Mouse (Mus musculus) heart, embryonic 11.5 days (tissue): ENCODE results near the gene Gm20431. TPM values are rescaled to one million over a fixed set of nuclear protein-coding genes. Genes with fewer than 3 reads are reported as not detected.

Experiments
- ATAC-seq: fragments of 200-750 bp; cut with Nextera tagmentation; replicated peaks from 2 replicates; pipeline ENCODE4 v1.8.0; 2017; ENCODE audit warnings: moderate library complexity; ENCODE audit not compliant: insufficient number of reproducible peaks, low FRiP score, low TSS enrichment
- H3K27ac ChIP-seq: fragments of 300-500 bp; sonication (generic); 2 replicates; pipeline ENCODE4 v1.5.1; 2014; ENCODE audit warnings: mild to moderate bottlenecking, low read depth, low read length
- H3K27me3 ChIP-seq: fragments of 300-500 bp; sonication (generic); 2 replicates; pipeline ENCODE4 v1.6.1; 2014; ENCODE audit warnings: mild to moderate bottlenecking, low read length, mixed read lengths; ENCODE audit not compliant: control insufficient read depth, insufficient read depth
- H3K36me3 ChIP-seq: fragments of 300-500 bp; sonication (generic); 2 replicates; pipeline ENCODE4 v1.6.1; 2014; ENCODE audit warnings: mild to moderate bottlenecking, low read length, moderate library complexity, mixed read lengths; ENCODE audit not compliant: control insufficient read depth, insufficient read depth
- H3K4me1 ChIP-seq: fragments of 300-500 bp; sonication (generic); 2 replicates; pipeline ENCODE4 v1.6.1; 2014; ENCODE audit warnings: low read length; ENCODE audit not compliant: control insufficient read depth, insufficient read depth
- H3K4me2 ChIP-seq: fragments of 300-500 bp; sonication (generic); 2 replicates; pipeline ENCODE4 v1.6.1; 2014; ENCODE audit warnings: mild to moderate bottlenecking, moderate library complexity
- H3K4me3 ChIP-seq: fragments of 300-500 bp; sonication (generic); 2 replicates; pipeline ENCODE4 v1.5.1; 2014; ENCODE audit warnings: low read depth, low read length
- H3K9ac ChIP-seq: fragments of 300-500 bp; sonication (generic); 2 replicates; pipeline ENCODE4 v1.6.1; 2014; ENCODE audit warnings: mild to moderate bottlenecking, low read depth, low read length, moderate library complexity
- H3K9me3 ChIP-seq: fragments of 300-500 bp; sonication (generic); replicated peaks from 2 replicates; pipeline ENCODE4 v1.6.1; 2016; ENCODE audit warnings: low read length; ENCODE audit not compliant: control insufficient read depth
- WGBS: fragments of 180-500 bp; shearing (Covaris S2); extraction: QIAGEN DNeasy Blood & Tissue Kit; methylation state at CpG from one replicate; pipeline ENCODE4 v1.1.7; 2014; ENCODE audit not compliant: insufficient replicate concordance; 5-methylcytosine and 5-hydroxymethylcytosine counted together
- polyA plus RNA-seq: library from polyadenylated mRNA; unstranded; fragments of >200 nt; fragmentation: Nextera tagmentation; extraction: Ambion mirVana; gene quantifications from 2 replicates; pipeline ENCODE4 v1.2.1, GENCODE M21; 2014

Gene Gm20431
- polyA plus RNA-seq, 1 experiment from 2014 or later: 5.2 TPM

GRCm38 (mm10) chr2:167602364-167602763, 58.9 kb downstream of the Gm20431 start:
- H3K4me2 ChIP-seq: no peak overlapping the region
- peaks cover 17% of the 10 kb centered on the region for H3K4me1 ChIP-seq

GRCm38 (mm10) chr2:167600481-167600995, 60.8 kb downstream of the Gm20431 start:
- Histone ChIP-seq H3K9ac (no peak overlapping the region), H3K36me3 (no peaks in the 10 kb centered on the region), H3K27me3 (peaks cover 3% of the 10 kb centered on the region; the same call in 1 of the 2 replicates), H3K9me3 (no peaks in the 10 kb centered on the region), H3K4me2 (no peak overlapping the region), H3K4me1 (peaks cover 28% of the 10 kb centered on the region), H3K27ac (no peak overlapping the region), H3K4me3 (no peak overlapping the region)
- ATAC-seq: no peak
- WGBS: 63% methylated on average over 8 of the region's 8 CpGs

More at GRCm38 (mm10) chr2:167602364-167602763, 58.9 kb downstream of the Gm20431 start:
- Histone ChIP-seq H3K27me3 (peaks cover 3% of the 10 kb centered on the region; the same call in 1 of the 2 replicates), H3K36me3 (no peaks in the 10 kb centered on the region), H3K27ac (no peak overlapping the region), H3K4me3 (no peak overlapping the region), H3K9ac (no peak overlapping the region), H3K9me3 (no peaks in the 10 kb centered on the region)
- 83% methylated on average over 2 of the region's 2 CpGs for WGBS
- no peak for ATAC-seq

GRCm38 (mm10) chr2:167599917-167600316, 61.4 kb downstream of the Gm20431 start:
- 66% methylated on average over 6 of the region's 6 CpGs for WGBS
- Histone ChIP-seq H3K4me3 (no peak overlapping the region), H3K4me2 (no peak overlapping the region), H3K4me1 (peaks cover 29% of the 10 kb centered on the region), H3K9me3 (no peaks in the 10 kb centered on the region), H3K9ac (no peak overlapping the region), H3K36me3 (no peaks in the 10 kb centered on the region), H3K27me3 (peaks cover 3% of the 10 kb centered on the region; the same call in 1 of the 2 replicates), H3K27ac (no peak overlapping the region)
- ATAC-seq: no peak

GRCm38 (mm10) chr2:167599195-167599594, 62.1 kb downstream of the Gm20431 start:
- H3K4me3 ChIP-seq: no peak overlapping the region
- H3K9ac ChIP-seq: no peak overlapping the region
- WGBS: 87% methylated on average over 5 of the region's 5 CpGs
- no peak overlapping the region for H3K4me2 ChIP-seq
- no peaks in the 10 kb centered on the region for H3K36me3 ChIP-seq
- no peak overlapping the region for H3K27ac ChIP-seq
- no peaks in the 10 kb centered on the region for H3K27me3 ChIP-seq
- H3K9me3 ChIP-seq: no peaks in the 10 kb centered on the region
- peaks cover 35% of the 10 kb centered on the region for H3K4me1 ChIP-seq
- ATAC-seq: no peak

GRCm38 (mm10) chr2:167597492-167598186, 63.7 kb downstream of the Gm20431 start:
- peak overlapping the region; percentile 66 for H3K27ac ChIP-seq
- H3K27me3 ChIP-seq: no peaks in the 10 kb centered on the region
- peak; percentile 52 for ATAC-seq
- peak overlapping the region; percentile 63 for H3K4me2 ChIP-seq
- peak overlapping the region; percentile 64; the same call in 1 of the 2 replicates for H3K9ac ChIP-seq
- no peaks in the 10 kb centered on the region for H3K36me3 ChIP-seq
- H3K4me1 ChIP-seq: peaks cover 44% of the 10 kb centered on the region
- WGBS: 22% methylated on average over 36 of the region's 40 CpGs
- peak overlapping the region; percentile 30 for H3K4me3 ChIP-seq
- no peaks in the 10 kb centered on the region for H3K9me3 ChIP-seq

GRCm38 (mm10) chr2:167596726-167597491, 64.4 kb downstream of the Gm20431 start:
- H3K4me3 ChIP-seq: peak overlapping the region; percentile 30
- H3K27me3 ChIP-seq: no peaks in the 10 kb centered on the region
- 23% methylated on average over 27 of the region's 27 CpGs for WGBS
- peak overlapping the region; percentile 63 for H3K4me2 ChIP-seq
- peak overlapping the region; percentile 66 for H3K27ac ChIP-seq
- H3K36me3 ChIP-seq: no peaks in the 10 kb centered on the region
- peak overlapping the region; percentile 64 for H3K9ac ChIP-seq
- H3K4me1 ChIP-seq: peaks cover 44% of the 10 kb centered on the region
- H3K9me3 ChIP-seq: no peaks in the 10 kb centered on the region
- peak; percentile 2; the same call in 1 of the 2 replicates for ATAC-seq

GRCm38 (mm10) chr2:167596262-167596661, 65.0 kb downstream of the Gm20431 start:
- WGBS: 30% methylated on average over 4 of the region's 4 CpGs
- peak overlapping the region; percentile 46; the same call in 1 of the 2 replicates for H3K27ac ChIP-seq
- H3K4me2 ChIP-seq: peak overlapping the region; percentile 11; the same call in 1 of the 2 replicates
- H3K36me3 ChIP-seq: no peaks in the 10 kb centered on the region
- peaks cover 44% of the 10 kb centered on the region for H3K4me1 ChIP-seq
- no peaks in the 10 kb centered on the region for H3K9me3 ChIP-seq
- no peak overlapping the region for H3K4me3 ChIP-seq
- ATAC-seq: no peak
- H3K9ac ChIP-seq: peak overlapping the region; percentile 58; the same call in 1 of the 2 replicates
- H3K27me3 ChIP-seq: no peaks in the 10 kb centered on the region

- Histone ChIP-seq H3K36me3 (no peaks in the 10 kb centered on the region), H3K9me3 (no peaks in the 10 kb centered on the region), H3K27me3 (no peaks in the 10 kb centered on the region), H3K9ac (peak overlapping the region; percentile 58; the same call in 1 of the 2 replicates), H3K4me3 (no peak overlapping the region), H3K4me2 (peak overlapping the region; percentile 11; the same call in 1 of the 2 replicates), H3K4me1 (peaks cover 44% of the 10 kb centered on the region), H3K27ac (peak overlapping the region; percentile 68)
- 0 out of 2 replicates have a peak, but pooled peaks have one; percentile 24 for ATAC-seq
- WGBS: 32% methylated on average over 14 of the region's 14 CpGs
These were observed 65.5 kb downstream of the Gm20431 start for GRCm38 (mm10) chr2:167595761-167596171.
